Mouse (Mus musculus) hematopoietic stem cell, adult 5-6 weeks (primary cell): Measurements from ENCODE around the gene Cdkl4. TPM values are rescaled to one million over a fixed set of nuclear protein-coding genes. Genes with fewer than 3 reads are reported as not detected.
A peak's percentile ranks its signal among the peaks of the same experiment; 100 is the strongest.

Experiments
- ATAC-seq, 2 experiments: fragments of 125-278 bp in 1 of 2; replicated peaks in 1 of 2; 2 replicates each; pipeline ENCODE4 v1.8.0; 2016 to 2017; ENCODE audit warnings: inconsistent platforms in 2 of 2, mild to moderate bottlenecking in 2 of 2, moderate number of reproducible peaks in 2 of 2, low read depth in 1 of 2, moderate TSS enrichment in 1 of 2; ENCODE audit not compliant: low FRiP score in 2 of 2, poor library complexity in 2 of 2, severe bottlenecking in 2 of 2, insufficient read depth in 1 of 2, low TSS enrichment in 1 of 2
- total RNA-seq: library from RNA; stranded (forward); fragments of 172-1452, 232-1000 nt; gene quantifications from 2 replicates; pipeline ENCODE4 v1.2.3, GENCODE M21; 2017

Cdkl4 gene
- total RNA-seq, 1 experiment from 2014 or later = not detected

DNA sequence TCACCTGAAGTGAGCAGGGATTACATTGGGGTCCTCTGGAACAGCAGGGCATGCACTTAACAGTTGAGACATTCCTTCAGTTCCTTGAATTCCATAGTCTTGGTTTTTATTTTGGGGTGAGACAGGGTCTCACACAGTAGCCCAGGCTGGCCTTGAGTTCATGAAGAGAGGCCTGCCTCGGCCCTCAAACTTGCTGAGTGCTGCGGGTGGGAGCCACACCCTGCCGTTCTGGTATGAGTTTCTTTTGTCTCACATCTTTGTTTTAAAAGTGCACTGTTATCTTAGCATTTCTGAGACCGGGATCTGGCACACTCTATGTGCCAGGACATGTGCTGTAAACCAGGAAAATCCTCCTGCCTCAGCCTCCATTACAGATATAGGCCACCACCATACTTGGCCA is 77.6 kb downstream of the Cdkl4 start:
- ATAC-seq = no peak

DNA sequence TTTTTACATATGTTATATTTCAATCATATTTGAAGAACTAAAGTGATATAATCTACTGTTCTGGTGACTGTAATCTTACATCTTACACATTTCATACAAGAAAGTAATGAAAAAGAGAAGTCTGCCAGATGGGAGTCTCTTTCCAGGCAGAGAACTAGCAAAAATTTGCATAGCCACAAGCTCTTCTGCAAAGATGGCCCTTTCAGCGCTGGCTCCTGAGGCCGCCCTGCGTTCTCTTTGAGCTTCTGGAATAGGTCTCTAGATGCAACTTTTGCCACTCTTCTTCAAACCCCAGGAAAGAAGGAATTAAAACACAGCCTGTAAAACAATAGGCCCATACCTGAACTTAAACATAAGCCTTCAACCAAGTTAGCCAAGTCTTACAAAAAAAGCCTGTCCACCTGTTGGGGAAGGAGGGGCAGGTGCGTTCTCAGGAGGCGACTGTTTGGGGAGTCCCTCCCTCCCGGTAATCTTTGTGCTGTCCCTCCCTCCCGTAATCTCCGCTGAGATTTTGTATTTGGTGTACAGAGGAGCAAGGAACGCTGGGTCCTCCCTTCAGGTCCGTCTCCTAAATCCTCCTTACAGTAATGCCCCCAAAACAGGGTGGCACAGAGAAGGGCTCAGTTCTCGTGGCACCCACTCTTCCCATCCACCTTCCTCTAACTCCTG is 78.9 kb downstream of the Cdkl4 start:
- ATAC-seq = no peak

DNA sequence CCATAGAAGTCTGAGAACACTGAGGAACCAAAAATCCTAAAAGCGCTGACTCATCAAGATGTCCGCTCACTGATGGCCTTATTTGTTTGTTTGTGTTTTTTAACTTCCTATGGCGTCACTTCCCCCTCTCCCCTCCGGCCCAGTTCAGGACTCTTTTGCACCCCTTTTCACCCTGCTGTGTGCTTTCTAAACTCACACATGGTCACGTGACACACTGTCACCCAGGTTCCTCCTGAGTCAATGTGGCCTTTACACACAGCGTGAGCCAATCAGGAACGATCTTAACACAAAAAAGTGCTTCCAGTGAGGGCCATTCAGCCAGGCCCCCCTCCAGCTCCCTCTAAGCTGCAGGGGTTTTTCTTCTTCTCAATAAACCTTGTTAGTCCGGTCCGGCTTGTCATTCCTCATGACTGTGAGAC is 80.4 kb downstream of the Cdkl4 start:
- ATAC-seq = no peak

DNA sequence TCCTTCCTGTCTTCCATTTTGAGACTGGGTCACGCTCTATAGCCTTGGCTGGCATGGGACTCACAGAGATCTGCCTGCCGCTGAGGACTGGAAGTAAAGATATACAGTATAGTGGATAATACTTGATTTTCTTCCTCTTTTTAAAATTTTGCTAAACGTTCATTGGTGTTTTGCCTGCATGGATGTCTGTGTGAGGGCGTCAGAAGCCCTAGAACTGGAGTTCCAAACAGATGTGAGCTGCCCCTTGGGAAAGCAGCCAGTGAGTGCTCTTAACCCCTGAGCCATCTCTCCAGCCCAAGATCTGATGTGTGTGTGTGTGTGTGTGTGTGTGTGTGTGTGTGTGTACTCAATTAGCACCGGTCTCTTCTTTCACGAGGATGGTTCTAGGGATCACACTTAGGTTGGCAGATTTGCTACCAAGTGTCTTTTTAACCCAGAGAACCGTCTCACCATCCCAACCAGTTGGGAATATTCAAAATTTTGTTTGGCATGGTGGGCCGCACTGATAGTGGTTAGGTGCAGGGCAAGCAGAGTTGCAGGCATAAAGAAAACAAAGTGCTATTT is 80.9 kb downstream of the Cdkl4 start:
- ATAC-seq = no peak

DNA sequence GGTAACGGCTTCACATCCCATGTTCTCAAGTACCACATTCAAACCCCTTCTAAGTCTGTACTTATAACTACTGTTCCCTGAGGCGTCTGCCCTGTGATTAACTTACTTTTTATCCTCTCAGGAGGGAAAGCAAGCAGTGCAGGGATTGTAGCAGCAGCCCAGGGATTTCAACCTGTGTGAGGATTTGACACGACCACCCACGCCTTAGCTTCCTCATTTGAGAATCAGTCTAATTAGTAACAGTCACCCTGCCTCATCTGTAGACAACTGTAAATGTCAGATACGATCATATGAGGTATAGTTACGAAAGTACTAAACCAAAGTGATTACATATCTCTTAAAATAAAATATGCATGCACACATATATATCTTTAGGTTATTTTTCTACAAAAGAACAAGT is 81.4 kb downstream of the Cdkl4 start:
- no peak for ATAC-seq

DNA sequence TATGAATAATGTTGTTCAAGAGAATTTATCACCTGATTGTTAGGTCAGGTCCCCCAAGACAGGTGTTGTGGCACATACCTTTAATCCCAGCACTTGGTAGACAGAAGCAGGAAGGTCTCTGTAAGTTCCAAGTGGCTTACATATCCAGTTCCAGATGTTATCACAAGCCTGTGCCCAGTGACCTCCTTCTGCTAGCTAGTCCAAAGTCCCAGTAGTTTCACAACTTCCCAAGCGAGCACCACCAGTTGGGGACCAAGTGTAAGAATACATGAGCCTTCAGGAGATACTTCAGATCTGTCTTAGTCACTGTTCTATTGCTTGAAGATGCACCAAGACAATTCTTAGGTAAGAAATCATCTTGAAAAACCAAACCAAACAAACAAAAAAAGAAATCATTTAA is 83.7 kb downstream of the Cdkl4 start:
- ATAC-seq = no peak

DNA sequence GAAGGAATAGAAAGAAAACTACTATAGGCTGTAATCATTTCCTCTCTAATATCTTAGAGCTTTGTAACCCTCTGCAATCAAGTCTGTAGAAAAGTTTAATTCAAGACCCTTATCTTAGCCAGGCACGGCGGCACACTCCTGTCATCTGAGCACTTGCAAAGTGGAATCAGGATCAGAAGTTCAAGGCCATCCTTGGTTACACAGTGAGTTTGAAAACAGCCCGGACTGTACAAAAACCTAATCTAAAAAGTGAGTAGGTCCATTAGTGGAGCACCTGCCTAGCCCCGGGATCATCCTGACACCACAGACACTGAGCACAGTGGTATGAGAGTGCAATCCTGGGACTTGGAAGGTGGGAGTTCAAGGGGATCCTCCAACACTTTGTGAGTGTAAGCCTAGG is 84.8 kb downstream of the Cdkl4 start:
- no peak for ATAC-seq

DNA sequence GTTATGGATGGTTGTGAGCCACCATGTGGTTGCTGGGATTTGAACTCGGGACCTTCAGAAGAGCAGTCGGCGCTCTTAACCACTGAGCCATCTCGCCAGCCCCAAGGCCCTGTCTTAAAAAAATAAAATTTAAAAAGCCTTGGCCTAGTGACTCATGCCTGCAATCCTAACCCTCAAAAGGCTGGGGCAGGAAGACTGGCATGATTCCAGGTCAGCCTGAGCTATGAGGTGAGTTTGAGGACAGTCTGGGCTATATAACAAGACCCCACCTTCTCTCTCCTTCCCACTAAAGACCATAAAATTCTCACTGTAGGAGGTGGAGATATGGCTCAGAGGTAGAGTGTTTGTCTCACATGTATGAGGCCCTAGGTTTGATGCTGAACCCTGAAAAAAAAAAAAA is 85.3 kb downstream of the Cdkl4 start:
- no peak for ATAC-seq

DNA sequence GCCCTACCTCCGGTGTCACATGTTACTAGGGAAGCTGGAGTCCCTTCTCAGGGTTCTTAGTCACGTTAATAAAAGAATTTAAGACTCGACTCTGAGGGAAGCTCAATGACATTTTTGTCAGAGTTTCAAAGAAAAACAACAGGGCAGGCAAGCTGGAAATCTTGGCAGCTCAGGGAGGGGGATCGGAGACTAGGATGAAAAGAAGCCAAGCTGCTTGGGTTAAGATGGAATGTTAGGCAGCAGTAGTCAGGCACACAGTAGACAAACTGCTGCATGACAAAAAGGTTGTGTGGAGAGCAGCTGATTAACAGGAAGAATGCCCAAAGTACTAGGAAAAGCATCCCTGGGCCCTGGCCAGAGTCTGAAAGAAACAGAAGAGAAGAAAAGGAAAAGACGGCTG is 87.4 kb downstream of the Cdkl4 start:
- ATAC-seq = no peak

DNA sequence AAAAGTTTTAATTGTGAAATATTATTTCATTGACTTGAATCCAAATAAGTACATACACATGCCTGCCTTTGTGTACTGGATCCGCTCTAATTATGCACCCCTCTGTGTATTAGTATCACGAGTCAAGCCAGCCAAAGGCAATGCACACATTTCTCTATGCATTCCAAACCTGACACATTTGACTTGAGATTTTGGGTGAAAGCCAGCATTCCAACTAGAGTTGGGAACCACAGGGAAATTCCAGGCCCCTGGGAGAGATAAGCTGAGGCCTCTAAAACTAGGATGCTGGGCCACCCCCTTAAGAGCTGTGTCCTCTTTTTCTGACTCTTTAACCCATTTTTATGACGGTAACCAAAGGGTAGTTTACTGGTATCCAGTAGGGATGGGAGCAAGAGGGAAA is 88.7 kb downstream of the Cdkl4 start:
- ATAC-seq = no peak

DNA sequence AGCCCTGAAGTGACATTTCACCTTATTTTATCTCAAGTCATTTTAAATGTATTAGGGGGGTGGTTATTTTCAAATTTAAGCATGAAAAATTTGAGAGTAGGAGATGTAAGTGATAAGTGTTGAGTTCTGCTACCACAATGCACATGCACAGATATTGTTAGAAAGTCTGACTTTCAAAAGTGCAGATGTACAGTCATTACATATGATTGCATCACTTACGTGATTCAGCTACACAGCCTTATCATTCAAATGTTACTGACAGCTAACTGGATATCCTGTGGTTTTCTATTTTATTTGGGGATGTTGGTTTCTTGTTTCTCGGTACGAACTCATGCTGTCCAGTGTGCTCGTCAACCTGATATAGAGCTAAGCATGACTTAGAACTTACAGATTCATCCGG is 92.5 kb downstream of the Cdkl4 start:
- ATAC-seq = no peak

DNA sequence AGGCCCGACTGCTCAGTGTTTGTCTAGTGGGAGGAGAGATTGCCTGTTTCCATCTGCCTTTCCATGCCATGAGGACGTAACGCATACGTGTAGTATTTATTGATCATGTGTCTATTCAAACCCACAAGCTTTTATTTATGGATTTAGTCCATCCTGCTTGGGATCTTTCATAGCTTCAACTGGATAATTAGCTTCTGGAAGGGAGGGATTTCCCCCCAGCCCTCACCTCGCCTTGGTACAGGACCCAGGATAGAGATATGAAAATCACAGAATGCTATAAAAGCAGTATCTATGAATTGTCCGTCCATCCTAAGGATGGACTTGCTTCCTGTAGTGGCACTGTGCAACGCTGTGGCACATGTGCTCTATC is 96.8 kb downstream of the Cdkl4 start:
- ATAC-seq = no peak

DNA sequence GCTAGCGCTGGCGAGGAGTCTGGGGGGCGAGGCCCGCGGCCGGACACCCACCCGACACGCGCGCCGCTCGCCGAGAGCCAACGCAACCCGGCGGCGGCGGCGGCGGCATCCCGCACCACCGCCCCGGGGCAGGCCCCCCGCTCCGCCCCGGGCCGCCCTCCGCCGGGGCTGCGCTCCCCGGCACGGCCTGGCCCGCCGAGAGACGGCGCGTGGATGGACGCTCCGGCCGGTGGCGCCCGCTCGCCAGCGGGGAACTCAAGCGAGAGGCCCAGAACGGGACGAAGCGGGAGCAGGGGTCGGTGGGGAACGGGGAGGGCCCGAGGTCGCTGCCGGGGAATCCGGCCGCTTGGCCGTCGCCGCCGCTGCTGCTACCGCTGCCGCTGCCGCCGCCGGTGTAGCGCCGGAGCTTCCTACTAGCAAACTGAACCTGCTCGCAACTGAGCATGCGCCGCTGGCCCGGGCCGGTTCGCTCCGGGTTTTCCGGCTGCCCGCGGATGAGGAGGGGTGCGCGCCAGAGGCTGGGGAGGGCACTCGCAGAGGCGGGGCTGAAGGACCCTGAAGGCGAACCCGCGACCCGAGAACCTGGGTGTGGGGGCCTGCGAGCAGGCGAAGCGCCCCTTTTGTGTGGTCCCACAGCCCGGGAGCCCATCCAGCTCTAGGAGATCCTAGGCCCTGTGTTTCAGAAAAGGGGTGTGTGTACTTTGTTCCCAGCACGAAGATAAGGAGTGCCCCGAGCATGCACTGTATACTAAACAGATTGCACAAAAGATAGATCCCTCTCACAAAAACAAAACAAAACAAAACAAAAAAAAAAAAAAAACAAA is 97.4 kb downstream of the Cdkl4 start, which contains the start of gene Sos1:
TSS of gene Sos1 (minus strand) at position 423 of the 824 bp plus-strand sequence.
- peak; percentile 50 to 65 for ATAC-seq

DNA sequence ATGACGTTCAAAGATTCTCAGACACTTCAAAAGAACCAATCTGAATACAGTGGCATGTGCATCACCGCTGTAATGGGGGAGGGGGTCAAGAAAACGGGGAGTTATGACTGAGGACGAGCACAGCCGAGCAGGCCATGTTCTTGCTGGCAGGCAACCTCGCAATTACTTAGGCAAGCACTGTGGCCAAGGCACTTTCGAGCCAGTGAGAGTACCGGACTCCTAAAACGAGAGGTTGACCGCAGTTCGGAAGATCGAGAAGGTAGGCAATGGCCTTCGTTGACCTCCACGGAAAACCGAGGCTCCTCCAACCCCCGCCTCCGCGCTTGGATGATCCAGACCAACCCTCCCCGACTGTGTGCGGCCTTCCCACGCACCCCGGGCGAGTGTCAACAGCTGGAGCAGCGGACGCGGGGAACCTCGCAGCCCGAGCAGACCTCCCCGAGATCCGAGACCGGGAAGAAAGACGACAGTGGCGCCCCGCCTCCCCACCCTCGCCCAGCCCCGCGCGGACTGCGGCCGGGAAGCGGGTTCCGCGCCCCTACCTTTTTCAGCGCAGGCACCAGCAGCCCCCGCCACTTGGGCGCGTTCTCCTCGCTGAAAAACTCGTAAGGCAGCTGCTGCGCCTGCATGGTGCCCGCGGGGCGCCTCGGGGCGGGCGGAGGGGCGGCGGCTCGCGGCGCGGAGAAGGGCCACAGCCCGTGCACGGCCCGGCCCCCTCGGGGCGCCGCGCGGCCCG is 98.2 kb downstream of the Cdkl4 start:
- peak in 1 of 2 experiments; percentile 23; a peak in 3 of 4 replicates for ATAC-seq

DNA sequence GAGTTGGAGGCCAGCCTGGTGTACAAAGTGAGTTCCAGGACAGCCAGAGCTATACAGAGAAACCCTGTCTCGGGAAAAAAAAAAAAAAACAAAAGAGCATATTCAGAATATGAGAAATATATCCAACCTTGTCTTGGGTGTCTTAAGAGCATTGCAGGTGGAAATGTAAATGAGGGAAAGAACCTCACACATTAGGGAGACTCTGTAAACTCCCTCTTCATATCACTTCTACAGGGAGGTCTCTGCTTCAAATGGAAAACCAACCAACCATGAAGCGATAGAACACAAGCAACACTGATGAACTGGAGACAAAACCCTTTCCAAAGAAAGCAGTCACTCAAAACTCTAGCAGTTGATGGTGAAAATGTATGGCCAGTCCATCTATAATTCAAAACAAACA is 99.9 kb downstream of the Cdkl4 start:
- no peak for ATAC-seq

DNA sequence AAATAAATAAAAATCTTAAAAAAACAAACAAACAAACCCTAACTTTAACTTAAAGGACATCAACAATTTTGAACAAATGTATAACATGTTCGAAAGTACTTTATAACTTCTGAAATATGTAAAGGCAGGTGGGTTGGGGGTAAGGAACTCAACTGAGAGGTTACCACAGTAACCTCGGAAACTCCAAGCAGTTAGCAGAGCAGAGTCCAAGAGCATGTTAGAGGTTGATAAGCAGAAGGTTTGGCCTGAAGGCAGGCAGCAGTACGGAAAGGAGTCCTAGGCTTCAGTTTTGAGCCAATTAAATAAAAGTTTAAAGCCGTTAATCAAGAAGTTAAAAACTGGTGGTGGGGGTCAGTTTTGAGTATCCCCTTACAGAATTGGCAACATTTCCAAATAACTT is 101.1 kb downstream of the Cdkl4 start:
- ATAC-seq = peak; percentile 40 to 42; a peak in 2 of 4 replicates
